ENCODE assay signal across 12 mouse cellular contexts in the genomic region with DNA sequence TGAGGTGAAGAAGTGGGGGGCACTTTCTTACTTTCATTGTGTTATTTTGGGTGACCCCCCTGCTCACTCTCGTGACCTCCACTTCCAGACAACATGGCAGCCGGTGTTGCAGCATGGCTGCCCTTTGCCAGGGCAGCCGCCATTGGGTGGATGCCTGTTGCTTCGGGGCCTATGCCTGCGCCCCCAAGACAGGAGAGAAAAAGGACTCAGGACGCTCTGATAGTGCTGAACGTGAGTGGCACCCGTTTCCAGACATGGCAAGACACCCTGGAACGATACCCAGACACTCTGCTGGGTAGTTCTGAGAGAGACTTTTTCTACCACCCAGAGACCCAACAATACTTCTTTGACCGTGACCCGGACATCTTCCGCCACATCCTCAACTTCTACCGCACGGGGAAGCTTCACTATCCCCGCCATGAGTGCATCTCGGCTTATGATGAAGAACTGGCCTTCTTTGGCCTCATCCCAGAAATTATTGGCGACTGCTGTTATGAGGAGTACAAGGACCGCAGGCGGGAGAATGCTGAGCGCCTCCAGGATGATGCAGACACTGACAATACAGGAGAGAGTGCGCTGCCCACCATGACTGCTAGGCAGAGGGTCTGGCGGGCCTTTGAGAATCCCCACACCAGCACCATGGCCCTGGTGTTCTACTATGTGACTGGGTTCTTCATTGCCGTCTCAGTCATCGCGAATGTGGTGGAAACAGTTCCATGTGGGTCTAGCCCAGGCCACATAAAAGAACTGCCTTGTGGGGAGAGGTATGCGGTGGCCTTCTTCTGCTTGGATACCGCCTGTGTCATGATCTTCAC. TPM values are rescaled to one million over a fixed set of nuclear protein-coding genes. Genes with fewer than 3 reads are reported as not detected.
DNase-seq lines count a peak whose midpoint lies in the region; ATAC-seq lines count a peak whose summit lies in the region.
"Had no signal": no experiment of that assay in that cellular context is flagged by ENCODE, and none has a peak within 500 bp of the region (broad histone marks: within the 10 kb centered on the region; RNA-seq: fewer than 3 reads in every experiment).

No protein-coding gene starts in this region.

- H3K36me3 ChIP-seq in limb, embryonic 13.5 days, result no peaks in the 10 kb centered on the region
- H3K36me3 ChIP-seq: G1E; heart, embryonic 10.5 days; lung, embryonic 15.5 days had no signal

- peak overlapping the region; percentile 93 for H3K4me2 ChIP-seq in limb, embryonic 13.5 days (replicated peaks)

- peak; percentile 9 for DNase-seq in layer of hippocampus, adult 11-12 months (ENCODE audit: low spot score)
- no peak for DNase-seq in layer of hippocampus, adult 9-10 months (ENCODE audit: low spot score)
- DNase-seq in ZHBTc4 (ENCODE audit: low read depth, low spot score), result peak; percentile 25
- peak; percentile 23 to 43 for DNase-seq in cerebellum, postnatal 10 days
- DNase-seq in frontal cortex, postnatal 25 days (ENCODE audit: low spot score in 2 of 2), result no peak
- no peak for DNase-seq in thymus, postnatal 10 days (ENCODE audit: low spot score in 2 of 2)
- no peak for DNase-seq in B cell, adult 2 months
- DNase-seq: kidney, postnatal 4 days had no signal

- H3K9me3 ChIP-seq in limb, embryonic 13.5 days, result no peaks in the 10 kb centered on the region
- H3K9me3 ChIP-seq: heart, embryonic 10.5 days; lung, embryonic 15.5 days had no signal

- peak overlapping the region; percentile 73; the same call in 1 of the 2 replicates for H3K4me3 ChIP-seq in limb, embryonic 13.5 days

- no peak overlapping the region for H3K27ac ChIP-seq in limb, embryonic 13.5 days
- H3K27ac ChIP-seq: lung, embryonic 15.5 days had no signal

- H3K9ac ChIP-seq in limb, embryonic 13.5 days, result no peak overlapping the region
- H3K9ac ChIP-seq: lung, embryonic 15.5 days had no signal

- peaks cover 21% of the 10 kb centered on the region; the same call in 1 of the 2 replicates for H3K27me3 ChIP-seq in limb, embryonic 13.5 days

- WGBS in limb, embryonic 13.5 days, result 93% methylated on average over 27 of the region's 27 CpGs

- no peak for ATAC-seq in limb, embryonic 13.5 days (ENCODE audit: low FRiP score, low read depth)

- peaks cover 7% of the 10 kb centered on the region; the same call in 1 of the 2 replicates for H3K4me1 ChIP-seq in limb, embryonic 13.5 days
- H3K4me1 ChIP-seq: heart, embryonic 10.5 days had no signal

RNA-seq across cellular contexts. Expression of a gene that starts 1.1 kb away (rescaled TPM):
- polyA plus RNA-seq in limb, embryonic 13.5 days (2015; fragmentation: Nextera tagmentation; extraction: Ambion mirVana), result 4.0 and 4.6 TPM in 2 replicates
- polyA plus RNA-seq: G1E had no signal

Comparison
In these comparisons a context has a peak if more than half of its experiments do, and no peak if none do; other contexts are left out.
1. DNase-seq: peak in layer of hippocampus, adult 11-12 months (single experiment), ZHBTc4 (single experiment) and cerebellum, postnatal 10 days (2 of 2); none in layer of hippocampus, adult 9-10 months (single experiment), frontal cortex, postnatal 25 days (0 of 2), thymus, postnatal 10 days (0 of 2) and B cell, adult 2 months (0 of 2).